Mouse (Mus musculus) forebrain, embryonic 10.5 days (tissue): ENCODE measurements at regions not wholly inside any gene's neighbourhood (a gene's known extent, or its start where the extent isn't known, plus 50 kb on each side); places are given as distances from the start of the nearest gene placed in this dataset.

ENCODE experiments used
- DNase-seq: peaks from one replicate; pipeline ENCODE4 v3.0.0-alpha.2; 2017; ENCODE audit warnings: low spot score; ENCODE audit errors: extremely low spot score
- H3K27ac ChIP-seq: fragments of 300-500 bp; sonication (generic); 2 replicates; pipeline ENCODE4 v1.5.1; 2016; ENCODE audit warnings: mild to moderate bottlenecking
- H3K27me3 ChIP-seq: fragments of 300-500 bp; sonication (generic); 2 replicates; pipeline ENCODE4 v1.6.1; 2016; ENCODE audit warnings: mild to moderate bottlenecking; ENCODE audit not compliant: poor library complexity, severe bottlenecking
- H3K36me3 ChIP-seq: fragments of 300-500 bp; sonication (generic); replicated peaks from 2 replicates; pipeline ENCODE4 v1.6.1; 2016; ENCODE audit warnings: mild to moderate bottlenecking, moderate library complexity
- H3K4me1 ChIP-seq: fragments of 300-500 bp; sonication (generic); 2 replicates; pipeline ENCODE4 v1.6.1; 2016
- H3K4me3 ChIP-seq: fragments of 300-500 bp; sonication (generic); 2 replicates; pipeline ENCODE4 v1.5.1; 2016; ENCODE audit warnings: mild to moderate bottlenecking, moderate library complexity
- H3K9me3 ChIP-seq: fragments of 300-500 bp; sonication (generic); 2 replicates; pipeline ENCODE4 v1.6.1; 2016; ENCODE audit warnings: mild to moderate bottlenecking, moderate library complexity
- WGBS: fragments of 180-500 bp; shearing (Covaris S2); methylation state at CpG from one replicate; pipeline ENCODE4 v1.1.7; 2016; 5-methylcytosine and 5-hydroxymethylcytosine counted together

DNA sequence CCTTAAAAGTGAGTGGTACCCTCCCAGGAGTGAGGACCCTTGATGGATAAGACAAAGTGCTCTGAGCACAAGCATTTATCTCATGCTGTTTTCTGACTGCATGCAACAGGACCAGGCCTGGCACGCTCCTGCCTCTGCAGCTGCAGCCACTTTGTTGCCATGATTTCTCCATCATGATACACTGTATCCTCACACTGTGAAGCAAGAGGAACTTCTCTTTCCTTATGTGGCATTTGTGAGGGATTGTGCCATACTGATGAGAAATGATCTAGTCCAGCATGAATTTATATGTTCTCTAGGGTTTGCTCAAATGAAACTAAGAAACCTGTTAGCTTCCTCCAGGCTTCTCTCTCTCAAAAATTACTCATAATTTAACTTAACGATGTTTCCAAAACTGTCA lies 380.2 kb upstream of the Trib2 start:
- H3K9me3 ChIP-seq = no peaks in the 10 kb centered on the region
- WGBS = 92% methylated on average over 2 of the region's 2 CpGs
- no peak overlapping the region for H3K4me3 ChIP-seq
- no peak for DNase-seq
- no peaks in the 10 kb centered on the region for H3K36me3 ChIP-seq
- H3K4me1 ChIP-seq = no peaks in the 10 kb centered on the region
- H3K27ac ChIP-seq = no peak overlapping the region
- H3K27me3 ChIP-seq = no peaks in the 10 kb centered on the region

DNA sequence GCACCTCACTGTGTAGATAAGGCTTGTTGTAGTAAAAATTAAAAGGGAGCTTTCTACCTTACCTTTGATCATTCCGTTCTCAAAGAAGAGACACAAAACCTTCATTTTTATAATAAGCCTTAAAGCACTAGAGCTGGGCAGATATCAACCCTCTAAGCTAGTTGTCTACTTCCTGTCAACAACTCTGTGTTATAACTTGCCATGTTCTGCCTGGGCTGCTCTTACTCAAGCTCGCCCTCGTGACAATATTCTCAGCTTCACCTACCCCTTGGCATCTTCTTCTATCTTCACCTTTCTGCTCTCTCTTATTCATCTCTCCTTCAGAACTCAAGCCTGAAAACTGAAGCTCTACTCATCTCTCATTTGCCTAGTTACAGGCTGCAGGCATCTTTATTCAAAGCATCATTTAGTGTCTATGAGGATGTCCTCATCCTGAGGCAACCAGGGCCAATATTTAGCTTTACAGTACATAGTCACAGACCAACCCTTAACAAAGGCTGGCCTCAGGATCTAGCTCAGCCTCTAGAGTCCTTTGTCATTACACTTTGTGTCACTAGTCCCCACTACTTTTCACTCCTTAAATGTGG lies 375.2 kb upstream of the Trib2 start:
- H3K27me3 ChIP-seq = no peaks in the 10 kb centered on the region
- no peaks in the 10 kb centered on the region for H3K36me3 ChIP-seq
- H3K4me3 ChIP-seq = no peak overlapping the region
- no peak overlapping the region for H3K27ac ChIP-seq
- no peak for DNase-seq
- H3K9me3 ChIP-seq = no peaks in the 10 kb centered on the region
- 0 out of 2 replicates have a peak, but pooled peaks cover 4% of the 10 kb centered on the region for H3K4me1 ChIP-seq
- 88% methylated on average over 3 of the region's 3 CpGs for WGBS

DNA sequence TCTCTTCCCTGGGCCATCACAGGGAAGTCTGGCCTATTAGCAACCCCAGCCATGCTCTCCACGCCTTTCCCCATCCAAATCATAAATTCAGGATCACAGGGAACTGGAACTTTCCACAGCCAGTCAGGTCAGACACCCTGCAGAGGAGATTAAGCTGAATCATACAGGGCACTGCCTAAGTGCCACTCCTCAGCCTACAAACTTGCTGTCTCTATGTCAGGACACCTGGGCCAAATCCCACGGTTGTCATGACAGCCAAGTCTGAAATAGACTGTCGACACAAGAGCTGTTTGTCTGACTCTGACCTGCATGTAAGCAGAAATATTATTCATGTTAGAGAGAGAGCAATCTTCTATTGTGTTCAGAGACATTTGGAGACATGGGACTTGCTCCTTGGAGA lies 374.0 kb upstream of the Trib2 start:
- Histone ChIP-seq H3K36me3 (no peaks in the 10 kb centered on the region), H3K4me3 (no peak overlapping the region), H3K9me3 (no peaks in the 10 kb centered on the region), H3K27ac (no peak overlapping the region), H3K4me1 (0 out of 2 replicates have a peak, but pooled peaks cover 4% of the 10 kb centered on the region), H3K27me3 (no peaks in the 10 kb centered on the region)
- DNase-seq = no peak
- 75% methylated on average over 3 of the region's 3 CpGs for WGBS

DNA sequence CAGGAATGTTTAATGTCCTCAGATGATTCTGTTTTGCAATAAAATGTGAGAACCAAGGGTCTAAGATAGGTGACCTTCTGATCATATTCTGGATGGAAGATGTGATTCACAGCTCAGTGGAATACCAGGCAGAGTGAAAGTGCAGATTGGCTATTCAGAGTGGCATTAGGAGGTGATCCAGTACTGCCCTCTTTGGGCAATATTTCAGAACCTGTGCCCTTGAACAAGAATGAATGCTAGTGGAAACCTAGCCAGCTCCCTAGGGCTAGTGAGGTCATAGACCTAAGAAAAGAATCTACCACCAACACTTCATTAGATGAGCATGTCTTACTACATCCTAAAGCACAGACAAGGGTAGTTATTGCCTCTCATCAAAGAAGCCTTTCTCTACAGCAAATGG lies 372.7 kb upstream of the Trib2 start:
- Histone ChIP-seq H3K4me1 (0 out of 2 replicates have a peak, but pooled peaks cover 4% of the 10 kb centered on the region), H3K27me3 (no peaks in the 10 kb centered on the region), H3K27ac (no peak overlapping the region), H3K4me3 (no peak overlapping the region), H3K36me3 (no peaks in the 10 kb centered on the region), H3K9me3 (no peaks in the 10 kb centered on the region)
- no peak for DNase-seq

DNA sequence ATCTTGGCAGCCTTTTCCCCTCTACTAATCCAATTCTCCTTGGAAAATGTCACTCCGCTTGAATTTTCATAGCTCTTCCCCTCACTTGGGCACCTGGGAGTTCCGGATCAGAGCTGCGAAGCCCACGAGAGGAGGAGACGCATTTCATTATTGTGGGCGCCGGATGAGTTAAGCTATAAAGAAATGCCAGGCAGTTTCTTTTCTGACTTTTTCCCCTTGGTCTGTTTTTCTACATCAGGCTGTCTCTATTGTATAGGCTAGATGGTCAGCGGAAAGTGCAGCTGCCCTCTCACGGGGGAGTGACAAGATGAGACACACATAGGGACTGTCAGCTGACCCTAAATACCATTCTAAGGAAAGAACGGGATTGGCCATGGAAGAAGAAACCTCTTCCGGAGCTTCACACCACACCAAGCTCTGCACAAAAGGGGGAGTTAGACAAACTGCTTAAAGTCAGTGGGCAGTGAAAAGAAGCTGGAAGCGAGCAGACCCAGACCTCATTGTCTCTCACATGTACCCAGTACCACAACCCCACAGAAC lies 369.3 kb upstream of the Trib2 start:
- WGBS = 79% methylated on average over 12 of the region's 12 CpGs
- no peaks in the 10 kb centered on the region for H3K9me3 ChIP-seq
- H3K36me3 ChIP-seq = no peaks in the 10 kb centered on the region
- 0 out of 2 replicates have a peak, but pooled peaks cover 4% of the 10 kb centered on the region for H3K4me1 ChIP-seq
- no peak overlapping the region for H3K4me3 ChIP-seq
- no peak for DNase-seq
- no peaks in the 10 kb centered on the region for H3K27me3 ChIP-seq
- H3K27ac ChIP-seq = no peak overlapping the region

DNA sequence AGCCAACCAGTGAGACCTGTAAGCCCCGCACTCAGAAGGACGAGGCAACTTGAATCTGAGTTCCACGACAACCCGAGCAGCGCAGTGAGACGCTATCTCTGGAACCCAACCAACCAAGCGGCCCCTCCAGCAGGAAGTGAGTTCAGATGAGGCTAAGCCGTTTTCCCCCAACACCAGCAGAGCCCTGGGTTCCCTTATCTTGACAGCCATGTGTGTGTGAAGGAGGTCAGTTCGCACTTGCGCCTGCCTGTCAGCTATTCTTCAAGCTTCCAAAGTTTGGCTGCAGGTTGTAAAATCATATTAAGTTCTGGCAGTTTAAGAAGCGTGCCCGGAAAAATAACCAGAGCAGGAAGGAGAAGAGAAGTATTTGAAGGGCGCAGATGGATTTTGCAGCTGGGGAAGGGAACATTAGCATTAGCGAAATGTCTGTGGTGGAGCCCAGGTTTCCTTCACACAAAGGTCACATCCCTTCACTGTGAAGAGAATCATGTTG lies 368.8 kb upstream of the Trib2 start:
- Histone ChIP-seq H3K4me3 (no peak overlapping the region), H3K36me3 (no peaks in the 10 kb centered on the region), H3K27ac (no peak overlapping the region), H3K27me3 (no peaks in the 10 kb centered on the region), H3K9me3 (no peaks in the 10 kb centered on the region), H3K4me1 (no peaks in the 10 kb centered on the region)
- DNase-seq = no peak
- 88% methylated on average over 14 of the region's 14 CpGs for WGBS

DNA sequence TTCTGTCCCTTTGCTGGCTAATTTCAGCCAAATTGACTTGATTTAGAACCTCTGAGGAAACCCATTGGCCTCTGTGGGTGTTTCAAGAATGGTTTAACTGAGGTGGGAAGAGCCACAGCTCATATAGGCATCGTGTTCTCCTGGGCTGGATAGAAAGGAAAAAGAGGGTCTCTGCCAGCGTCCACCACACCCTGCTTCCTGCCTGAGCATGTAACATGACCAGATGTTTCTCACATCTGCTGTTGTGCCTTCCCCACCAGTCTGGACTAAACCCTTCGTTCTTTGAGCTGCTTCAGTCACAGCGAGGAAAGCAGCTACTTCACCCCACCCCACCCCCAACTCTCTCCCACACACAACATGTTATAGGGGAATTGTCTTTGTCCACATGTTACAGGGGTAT lies 366.3 kb upstream of the Trib2 start:
- WGBS = 72% methylated on average over 4 of the region's 4 CpGs
- H3K4me1 ChIP-seq = no peaks in the 10 kb centered on the region
- no peaks in the 10 kb centered on the region for H3K9me3 ChIP-seq
- H3K27ac ChIP-seq = no peak overlapping the region
- no peak overlapping the region for H3K4me3 ChIP-seq
- H3K36me3 ChIP-seq = no peaks in the 10 kb centered on the region
- DNase-seq = no peak
- H3K27me3 ChIP-seq = no peaks in the 10 kb centered on the region

DNA sequence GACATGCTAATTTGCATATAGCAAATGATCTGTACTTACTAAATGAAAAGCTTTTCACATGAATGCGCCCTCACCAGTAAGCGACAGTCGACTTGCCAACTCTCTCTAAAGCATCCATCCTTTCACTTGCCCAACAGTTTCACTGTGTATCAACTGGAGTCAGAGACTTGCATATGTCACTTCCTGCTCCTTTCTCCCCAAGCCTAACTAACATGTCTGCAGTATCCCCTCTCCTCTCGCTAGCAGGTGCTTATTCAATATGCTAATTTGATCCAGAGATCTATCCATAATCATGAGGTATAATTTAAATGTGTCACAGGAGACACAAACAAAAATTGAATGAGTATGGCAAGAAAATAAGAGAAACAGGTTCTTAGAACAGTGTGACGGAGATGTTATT lies 364.9 kb upstream of the Trib2 start:
- DNase-seq = no peak
- H3K4me1 ChIP-seq = no peaks in the 10 kb centered on the region
- H3K27me3 ChIP-seq = no peaks in the 10 kb centered on the region
- H3K27ac ChIP-seq = no peak overlapping the region
- no peaks in the 10 kb centered on the region for H3K36me3 ChIP-seq
- WGBS = 87% methylated on average over 5 of the region's 5 CpGs
- no peak overlapping the region for H3K4me3 ChIP-seq
- no peaks in the 10 kb centered on the region for H3K9me3 ChIP-seq

DNA sequence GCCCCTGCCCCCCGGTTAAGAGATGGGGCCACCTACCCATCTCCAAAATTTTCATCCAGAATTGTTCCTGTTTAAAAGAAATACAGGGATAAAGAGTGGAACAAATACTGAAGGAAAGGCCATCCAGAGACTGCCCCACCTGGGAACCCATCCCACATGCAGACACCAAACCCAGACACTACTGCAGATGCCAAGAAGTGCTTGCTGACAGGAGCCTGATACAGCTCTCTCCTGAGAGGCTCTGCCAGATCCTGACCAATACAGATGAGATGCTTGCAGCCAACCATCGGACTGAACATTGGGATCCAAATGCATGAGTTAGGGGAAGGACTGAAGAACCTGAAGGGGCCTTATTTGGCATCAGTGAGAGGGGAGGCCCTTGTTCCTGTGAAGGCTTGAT lies 363.2 kb upstream of the Trib2 start:
- WGBS = 88% methylated on average over 2 of the region's 2 CpGs
- no peaks in the 10 kb centered on the region for H3K36me3 ChIP-seq

DNA sequence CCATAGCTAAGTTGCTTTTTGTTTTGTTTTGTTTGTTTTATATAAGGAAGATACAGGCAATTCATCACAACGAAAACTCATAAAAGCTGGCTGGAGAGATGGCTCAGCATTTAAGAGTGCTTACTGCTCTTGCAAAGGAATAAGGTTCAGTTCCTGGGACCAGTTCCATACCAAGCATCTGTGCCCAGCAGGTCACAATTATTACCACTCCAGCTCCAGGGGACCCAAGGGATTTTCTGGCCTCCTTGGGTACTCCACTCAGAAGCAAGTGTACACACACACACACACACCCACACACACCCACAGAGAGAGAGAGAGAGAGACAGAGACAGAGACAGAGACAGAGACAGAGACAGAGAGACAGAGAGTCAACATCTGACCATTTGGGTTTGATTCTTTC lies 359.6 kb upstream of the Trib2 start:
- H3K4me1 ChIP-seq = no peaks in the 10 kb centered on the region
- no peak overlapping the region for H3K4me3 ChIP-seq
- no peaks in the 10 kb centered on the region for H3K36me3 ChIP-seq
- no peak for DNase-seq
- no peak overlapping the region for H3K27ac ChIP-seq
- no peaks in the 10 kb centered on the region for H3K9me3 ChIP-seq
- 84% methylated on average over 1 of the region's 1 CpGs for WGBS
- no peaks in the 10 kb centered on the region for H3K27me3 ChIP-seq

More for the DNA sequence above, 363.2 kb upstream of the Trib2 start:
- no peak overlapping the region for H3K4me3 ChIP-seq
- no peak for DNase-seq
- no peaks in the 10 kb centered on the region for H3K4me1 ChIP-seq
- H3K27ac ChIP-seq = no peak overlapping the region
- no peaks in the 10 kb centered on the region for H3K9me3 ChIP-seq
- H3K27me3 ChIP-seq = no peaks in the 10 kb centered on the region

DNA sequence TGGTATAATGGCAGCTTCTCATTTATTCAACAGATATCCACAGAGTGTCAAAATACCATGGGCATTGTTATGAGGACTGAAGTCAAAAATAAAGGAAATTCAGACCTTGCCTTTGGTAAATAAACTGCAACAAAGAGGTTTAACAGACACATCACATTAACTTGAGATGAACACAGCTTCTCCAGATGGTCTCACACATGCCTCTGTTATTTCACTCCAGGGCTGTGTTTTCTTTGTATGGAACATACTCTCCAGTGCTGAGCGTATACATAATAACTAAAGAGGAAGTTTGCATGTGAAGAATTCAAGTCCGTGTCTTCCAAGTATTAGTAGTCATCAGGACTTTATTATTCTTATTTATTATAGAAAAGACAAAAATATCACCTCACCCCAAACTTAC lies 355.5 kb upstream of the Trib2 start:
- Histone ChIP-seq H3K27ac (no peak overlapping the region), H3K4me1 (peaks cover 5% of the 10 kb centered on the region), H3K27me3 (no peaks in the 10 kb centered on the region), H3K4me3 (no peak overlapping the region), H3K36me3 (no peaks in the 10 kb centered on the region), H3K9me3 (no peaks in the 10 kb centered on the region)
- 85% methylated on average over 2 of the region's 2 CpGs for WGBS
- DNase-seq = no peak

DNA sequence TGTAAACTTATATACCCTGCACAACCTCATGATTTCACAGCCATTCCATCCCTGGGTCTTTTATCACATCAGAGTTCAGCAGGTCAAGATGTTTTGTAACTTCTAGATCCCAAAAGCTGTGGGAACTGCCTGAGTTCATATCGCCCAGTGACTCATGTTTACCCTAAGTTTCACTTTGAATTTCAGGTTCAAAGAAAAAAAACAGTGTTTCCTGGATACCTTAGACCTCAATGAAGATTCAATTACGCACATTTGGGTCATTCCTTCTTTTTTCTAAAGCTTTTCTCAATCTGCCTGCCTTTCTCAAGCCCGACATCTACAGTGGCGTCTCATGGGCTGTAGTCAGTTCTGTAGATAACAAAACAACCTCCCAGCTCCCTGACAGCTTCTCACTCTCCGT lies 354.9 kb upstream of the Trib2 start:
- no peak overlapping the region for H3K4me3 ChIP-seq
- no peak for DNase-seq
- H3K9me3 ChIP-seq = no peaks in the 10 kb centered on the region
- 86% methylated on average over 5 of the region's 5 CpGs for WGBS
- no peaks in the 10 kb centered on the region for H3K36me3 ChIP-seq
- peaks cover 5% of the 10 kb centered on the region for H3K4me1 ChIP-seq
- no peaks in the 10 kb centered on the region for H3K27me3 ChIP-seq
- H3K27ac ChIP-seq = no peak overlapping the region

DNA sequence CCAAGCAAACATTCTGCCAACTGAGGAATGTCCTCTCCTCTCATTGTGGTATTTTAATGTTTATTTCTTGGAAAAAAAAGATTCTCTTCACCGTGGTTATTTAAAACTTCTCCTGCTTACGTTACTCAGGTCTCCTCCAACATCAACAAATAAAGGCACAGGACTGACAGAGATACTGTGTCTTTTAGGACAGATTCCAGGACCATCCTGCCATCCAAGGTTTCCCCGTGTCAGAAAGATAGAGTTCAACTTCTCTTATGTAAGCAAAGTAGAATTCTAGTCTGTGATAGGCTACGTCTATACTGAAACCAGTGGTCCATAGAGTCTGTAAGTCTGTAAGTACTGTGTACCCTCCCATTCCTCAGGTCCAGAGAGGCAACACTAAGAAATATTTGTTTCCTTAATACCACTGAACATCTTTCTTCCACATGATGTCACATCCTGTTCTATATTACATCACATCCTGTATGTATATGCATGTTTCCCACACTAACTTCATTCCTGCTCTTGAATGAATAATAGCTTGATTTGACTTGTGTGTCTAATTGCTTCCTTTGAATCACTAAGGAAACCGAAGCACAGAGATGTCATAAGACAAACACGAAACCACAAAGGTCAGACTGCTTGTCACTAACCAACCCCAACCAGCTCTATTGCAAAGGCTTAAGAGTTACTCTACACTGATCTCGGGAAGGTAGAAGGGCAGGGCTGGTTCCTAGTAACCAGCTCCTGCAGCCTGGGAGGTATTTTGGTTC lies 353.2 kb upstream of the Trib2 start:
- H3K9me3 ChIP-seq = no peaks in the 10 kb centered on the region
- 88% methylated on average over 7 of the region's 7 CpGs for WGBS

More for the DNA sequence above, 353.2 kb upstream of the Trib2 start:
- Histone ChIP-seq H3K4me3 (no peak overlapping the region), H3K36me3 (no peaks in the 10 kb centered on the region), H3K4me1 (peaks cover 5% of the 10 kb centered on the region), H3K27me3 (no peaks in the 10 kb centered on the region), H3K27ac (no peak overlapping the region)
- DNase-seq = no peak
